Mouse (Mus musculus): Measurements from ENCODE around the gene Hsf5. TPM values are rescaled to one million over a fixed set of nuclear protein-coding genes. Genes with fewer than 3 reads are reported as not detected.

The Hsf5 gene
- total RNA-seq, 2 experiments from 2014 or later = not detected

- ATAC-seq (replicated peaks; ENCODE audit: poor library complexity, severe bottlenecking) = no peak
Measured at GRCm38 (mm10) chr11:87587211-87587874, 29.6 kb upstream of the Hsf5 start.

- no peak for ATAC-seq (replicated peaks; ENCODE audit: poor library complexity, severe bottlenecking)
Measured at GRCm38 (mm10) chr11:87589605-87590004, 27.4 kb upstream of the Hsf5 start.

- no peak for ATAC-seq (replicated peaks; ENCODE audit: poor library complexity, severe bottlenecking)
Measured at GRCm38 (mm10) chr11:87590841-87591525, 26.0 kb upstream of the Hsf5 start.

- ATAC-seq (replicated peaks; ENCODE audit: poor library complexity, severe bottlenecking) = peak; percentile 84
Measured at GRCm38 (mm10) chr11:87591526-87592353, 25.2 kb upstream of the Hsf5 start, which contains the start of gene Mtmr4. Gene Mtmr4 (plus strand): TSS chr11:87592162.

- ATAC-seq (replicated peaks; ENCODE audit: poor library complexity, severe bottlenecking) = no peak
Measured at GRCm38 (mm10) chr11:87592354-87592695, 24.6 kb upstream of the Hsf5 start.

GRCm38 (mm10) chr11:87592713-87593598, 24.0 kb upstream of the Hsf5 start:
- no peak for ATAC-seq (replicated peaks; ENCODE audit: poor library complexity, severe bottlenecking)

- ATAC-seq (replicated peaks; ENCODE audit: poor library complexity, severe bottlenecking) = peak; percentile 26
Measured at GRCm38 (mm10) chr11:87595327-87595841, 21.6 kb upstream of the Hsf5 start.

- no peak for ATAC-seq (replicated peaks; ENCODE audit: poor library complexity, severe bottlenecking)
Measured at GRCm38 (mm10) chr11:87595976-87596375, 21.0 kb upstream of the Hsf5 start.

GRCm38 (mm10) chr11:87596492-87596891, 20.5 kb upstream of the Hsf5 start:
- ATAC-seq (replicated peaks; ENCODE audit: poor library complexity, severe bottlenecking) = no peak

- ATAC-seq (replicated peaks; ENCODE audit: poor library complexity, severe bottlenecking) = no peak
Measured at GRCm38 (mm10) chr11:87597061-87597460, 19.9 kb upstream of the Hsf5 start.

GRCm38 (mm10) chr11:87599395-87600089, 17.4 kb upstream of the Hsf5 start:
- ATAC-seq (replicated peaks; ENCODE audit: poor library complexity, severe bottlenecking) = no peak

GRCm38 (mm10) chr11:87600322-87600853, 16.6 kb upstream of the Hsf5 start:
- ATAC-seq (replicated peaks; ENCODE audit: poor library complexity, severe bottlenecking) = no peak

GRCm38 (mm10) chr11:87602234-87602633, 14.7 kb upstream of the Hsf5 start:
- no peak for ATAC-seq (replicated peaks; ENCODE audit: poor library complexity, severe bottlenecking)

GRCm38 (mm10) chr11:87603571-87603970, 13.4 kb upstream of the Hsf5 start:
- ATAC-seq (replicated peaks; ENCODE audit: poor library complexity, severe bottlenecking) = no peak

GRCm38 (mm10) chr11:87609264-87609663, 7.7 kb upstream of the Hsf5 start:
- no peak for ATAC-seq (replicated peaks; ENCODE audit: poor library complexity, severe bottlenecking)

GRCm38 (mm10) chr11:87611547-87611946, 5.4 kb upstream of the Hsf5 start:
- ATAC-seq (replicated peaks; ENCODE audit: poor library complexity, severe bottlenecking) = no peak

- no peak for ATAC-seq (replicated peaks; ENCODE audit: poor library complexity, severe bottlenecking)
Measured at GRCm38 (mm10) chr11:87613972-87614371, 3.0 kb upstream of the Hsf5 start.

GRCm38 (mm10) chr11:87615551-87615950, 1.4 kb upstream of the Hsf5 start:
- no peak for ATAC-seq (replicated peaks; ENCODE audit: poor library complexity, severe bottlenecking)

GRCm38 (mm10) chr11:87615952-87616351, 1.0 kb upstream of the Hsf5 start:
- ATAC-seq (replicated peaks; ENCODE audit: poor library complexity, severe bottlenecking) = no peak

All from granulocyte monocyte progenitor cell, adult 5-6 weeks (primary cell).